Mouse (Mus musculus): ENCODE data around the gene Bloc1s4. TPM values are rescaled to one million over a fixed set of nuclear protein-coding genes. Genes with fewer than 3 reads are reported as not detected.
A peak's percentile ranks its signal among the peaks of the same experiment; 100 is the strongest.

Bloc1s4 gene
- polyA plus RNA-seq, 2 experiments from 2014 or later = 0.67 to 2.9 TPM

DNA sequence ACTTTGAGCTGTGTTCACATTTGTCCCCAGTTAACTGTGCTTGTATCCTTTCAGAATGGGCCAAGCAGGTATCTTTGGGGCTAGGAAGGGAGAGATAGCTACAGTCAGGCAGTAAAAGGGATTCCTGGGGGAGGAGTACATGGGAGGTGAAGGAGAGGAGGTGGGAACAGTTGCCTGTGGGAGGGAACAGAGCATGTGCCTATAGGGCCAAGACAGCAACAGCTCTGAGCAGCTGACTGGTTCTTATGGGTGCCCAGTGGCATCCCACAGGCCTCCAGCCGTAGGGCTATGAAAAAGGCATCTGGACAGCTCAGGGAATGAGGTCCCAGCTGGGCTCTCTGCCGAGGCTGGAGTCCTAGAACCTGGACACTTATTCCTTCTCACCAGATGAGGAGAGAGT lies 31.6 kb downstream of the Bloc1s4 start:
- ATAC-seq = no peak

- no peak for ATAC-seq
These were observed 33.6 kb downstream of the Bloc1s4 start for GRCm38 (mm10) chr5:36714832-36715231.

DNA sequence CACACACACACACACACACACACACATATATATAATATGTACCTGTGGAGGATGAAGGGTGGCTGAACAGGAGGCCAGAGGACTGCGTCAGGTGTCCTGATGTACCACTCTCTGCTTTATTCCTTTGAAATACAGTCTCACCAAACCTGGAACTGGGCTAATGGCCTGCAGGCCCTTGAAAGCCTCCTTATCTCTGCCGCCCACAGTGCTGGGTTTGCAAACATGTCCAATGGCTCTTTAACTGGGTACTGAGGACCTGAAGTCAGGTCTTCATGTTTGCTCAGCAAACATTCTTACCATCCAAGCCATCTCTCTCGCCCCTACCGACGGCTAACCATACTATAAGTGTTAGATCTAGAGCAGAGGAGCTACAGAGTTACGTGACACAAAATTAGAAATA lies 34.8 kb downstream of the Bloc1s4 start:
- ATAC-seq = no peak

DNA sequence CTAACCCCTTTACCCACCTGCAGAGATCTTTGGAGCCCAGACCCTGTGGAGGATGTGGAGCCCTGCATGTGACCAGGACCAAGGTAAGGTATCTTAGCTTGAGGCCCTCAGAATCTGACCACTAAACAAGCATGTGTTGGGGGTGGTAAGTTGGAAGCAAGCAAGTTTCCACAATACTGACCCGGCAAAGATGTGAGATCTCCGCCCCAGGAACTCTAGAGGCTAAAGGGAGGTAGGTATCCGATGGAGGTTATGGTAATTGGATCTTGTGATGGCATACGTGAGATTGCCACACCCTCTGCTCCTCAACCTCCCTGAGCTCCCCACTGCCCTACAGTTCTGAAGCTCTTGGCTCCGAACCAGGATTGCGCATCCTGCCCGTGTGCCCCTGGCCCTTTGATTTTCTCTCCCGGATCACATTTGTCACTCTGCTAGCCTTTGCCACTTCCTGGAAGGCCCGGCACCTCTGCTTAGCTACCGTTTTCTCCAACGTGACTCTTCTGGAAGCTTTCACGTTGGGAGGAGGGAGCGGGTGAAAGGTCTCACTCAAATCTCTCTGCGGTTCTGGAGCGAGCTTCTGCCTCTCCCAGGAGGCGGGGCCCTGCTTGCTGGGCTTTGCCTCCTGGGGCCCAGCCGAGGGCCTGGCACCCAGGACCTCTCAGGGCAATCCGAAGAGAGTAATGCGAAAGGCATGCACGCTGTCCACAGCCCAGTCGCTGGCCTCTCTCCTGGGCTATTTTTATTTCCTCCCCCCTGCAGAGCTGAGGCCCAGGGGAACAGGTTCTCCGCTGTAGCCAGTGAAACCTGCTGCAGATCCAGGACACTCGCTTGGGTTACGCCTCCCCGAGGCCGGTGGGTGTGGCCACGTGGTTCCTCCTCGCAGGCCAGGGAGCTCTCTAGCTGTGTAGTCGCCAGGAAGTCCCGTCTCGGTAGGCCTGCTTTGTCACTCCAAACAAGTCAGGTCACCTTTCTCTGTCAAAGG lies 35.6 kb downstream of the Bloc1s4 start:
- ATAC-seq = peak; percentile 100

DNA sequence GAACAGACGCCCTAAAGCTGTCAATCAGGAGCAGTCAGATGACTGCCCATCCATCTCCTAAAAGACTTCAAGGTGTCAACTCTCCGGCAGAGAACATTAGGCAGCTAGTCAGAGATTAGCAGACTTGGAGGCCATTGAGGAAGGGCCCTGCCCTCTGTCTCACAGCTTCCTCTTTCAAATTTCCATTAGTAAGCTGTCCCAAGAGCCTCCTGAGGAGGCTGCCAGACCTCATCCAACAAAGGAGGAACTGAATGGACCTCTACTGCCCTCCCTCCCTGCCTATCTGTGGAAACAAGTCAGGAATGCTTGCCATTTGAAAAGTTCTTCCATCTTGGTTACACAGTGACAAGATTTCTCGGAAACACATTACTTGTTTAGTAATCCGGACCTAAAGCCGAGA lies 36.6 kb downstream of the Bloc1s4 start:
- ATAC-seq = no peak

- ATAC-seq = no peak
These were observed 42.7 kb downstream of the Bloc1s4 start for GRCm38 (mm10) chr5:36705792-36706191.

DNA sequence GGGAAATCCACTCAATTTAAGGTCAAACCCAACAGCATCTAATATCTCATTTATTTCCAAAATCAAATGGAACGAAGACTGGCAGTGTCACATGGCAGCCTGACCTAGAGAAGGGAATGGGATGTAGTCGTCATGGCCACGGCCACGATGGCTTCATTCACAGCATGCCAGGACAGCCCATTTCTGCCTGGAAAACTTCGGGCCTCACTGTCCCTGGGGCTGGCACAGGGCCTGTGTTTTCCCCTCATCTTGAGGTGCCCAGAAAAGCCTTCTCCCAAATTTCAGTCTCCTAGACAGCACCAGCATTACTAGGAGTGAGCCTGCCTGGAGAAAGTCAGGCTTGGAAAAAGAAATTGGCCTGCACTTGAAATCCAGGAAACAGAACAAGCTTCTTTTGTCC lies 43.1 kb downstream of the Bloc1s4 start:
- no peak for ATAC-seq

GRCm38 (mm10) chr5:36704684-36705083 lies 43.8 kb downstream of the Bloc1s4 start:
- no peak for ATAC-seq

DNA sequence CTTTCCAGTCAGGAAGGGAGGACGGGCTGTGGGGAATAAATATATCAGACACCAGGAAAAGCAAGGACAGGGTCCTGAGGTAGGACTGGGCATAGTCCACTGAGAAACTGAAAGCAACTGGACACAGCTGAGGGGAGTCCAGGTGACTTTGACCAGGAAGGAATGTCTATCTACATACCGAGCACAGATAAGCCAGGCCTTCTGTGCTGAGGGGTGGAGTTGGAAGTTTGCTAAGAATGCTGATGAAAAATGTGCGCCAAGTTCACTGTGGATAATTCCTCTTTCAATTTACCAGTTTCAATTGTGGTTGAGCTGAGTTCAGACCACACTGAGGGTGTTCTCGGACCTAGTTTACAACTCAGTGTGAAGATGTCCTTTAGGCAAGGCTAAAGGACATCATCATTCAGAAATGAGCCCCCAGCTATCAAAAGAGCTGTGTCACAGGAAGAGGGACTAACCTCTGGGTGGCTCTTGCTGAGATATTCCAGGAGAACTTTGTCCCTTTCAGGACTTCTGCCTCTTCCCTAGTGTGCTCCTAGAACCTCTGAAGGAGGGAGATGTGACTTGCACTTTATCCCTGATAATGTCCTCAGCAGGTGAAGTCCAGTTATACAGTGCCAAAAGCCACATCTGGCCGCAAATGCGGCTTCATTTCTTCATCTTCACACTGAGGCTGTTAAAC lies 47.4 kb downstream of the Bloc1s4 start:
- ATAC-seq = no peak

- ATAC-seq = no peak
These were observed 49.8 kb downstream of the Bloc1s4 start for GRCm38 (mm10) chr5:36698689-36699088.

- no peak for ATAC-seq
These were observed 50.3 kb downstream of the Bloc1s4 start for GRCm38 (mm10) chr5:36698067-36698670.

Other genes with a start within 250 kb of the Bloc1s4 start
- 10 to 100 TPM; 58.5 to 95.0 TPM for gene Tbc1d14, start 155.4 kb downstream of the Bloc1s4 start, polyA plus RNA-seq (2017; shearing (Covaris generic))
- gene D5Ertd579e, start 52.6 kb downstream of the Bloc1s4 start, polyA plus RNA-seq (2017; shearing (Covaris generic)) = 10 to 100 TPM; 32.6 to 34.7 TPM
- gene Mrfap1, start 48.1 kb upstream of the Bloc1s4 start, polyA plus RNA-seq (2017; shearing (Covaris generic)) = 10 to 100 TPM; 42.0 to 74.5 TPM
- 10 to 100 TPM; 19.5 to 34.7 TPM for gene Man2b2, start 82.0 kb upstream of the Bloc1s4 start, polyA plus RNA-seq (2017; shearing (Covaris generic))
- gene Ppp2r2c, start 119.9 kb upstream of the Bloc1s4 start, polyA plus RNA-seq (2017; shearing (Covaris generic)) = not detected
- gene Wfs1, start 240.6 kb upstream of the Bloc1s4 start, polyA plus RNA-seq (2017; shearing (Covaris generic)) = 1 to 10 TPM in 1 of 2 experiments, under 1 TPM in 1; 0.81 to 1.7 TPM

Data from CD4-positive, CD25-positive, alpha-beta regulatory T cell, adult 4 months (primary cell).